Mouse (Mus musculus) forebrain, embryonic 16.5 days (tissue): ENCODE results near the gene Gabarap. TPM values are rescaled to one million over a fixed set of nuclear protein-coding genes. Genes with fewer than 3 reads are reported as not detected.

Experiments
- ATAC-seq: fragments of 200-750 bp; cut with Nextera tagmentation; 2 replicates; pipeline ENCODE4 v1.8.0; 2017; ENCODE audit warnings: mild to moderate bottlenecking, moderate library complexity
- H3K27ac ChIP-seq: fragments of 300-500 bp; sonication (generic); 2 replicates; pipeline ENCODE4 v1.5.1; 2014; ENCODE audit warnings: low read length, control low read depth
- H3K27me3 ChIP-seq: fragments of 300-500 bp; sonication (generic); replicated peaks from 2 replicates; pipeline ENCODE4 v1.6.1; 2014; ENCODE audit warnings: low read length; ENCODE audit not compliant: control insufficient read depth, insufficient read depth
- H3K36me3 ChIP-seq: fragments of 300-500 bp; sonication (generic); 2 replicates; pipeline ENCODE4 v1.6.1; 2014; ENCODE audit not compliant: control insufficient read depth, insufficient read depth
- H3K4me1 ChIP-seq: fragments of 300-500 bp; sonication (generic); replicated peaks from 2 replicates; pipeline ENCODE4 v1.6.1; 2014; ENCODE audit warnings: low read length; ENCODE audit not compliant: control insufficient read depth, insufficient read depth
- H3K4me2 ChIP-seq: fragments of 300-500 bp; sonication (generic); 2 replicates; pipeline ENCODE4 v1.6.1; 2014; ENCODE audit warnings: mild to moderate bottlenecking, low read length, control low read depth
- H3K4me3 ChIP-seq: fragments of 300-500 bp; sonication (generic); replicated peaks from 2 replicates; pipeline ENCODE4 v1.5.1; 2014; ENCODE audit warnings: mild to moderate bottlenecking, low read length, control low read depth
- H3K9ac ChIP-seq: fragments of 300-500 bp; sonication (generic); replicated peaks from 2 replicates; pipeline ENCODE4 v1.6.1; 2014; ENCODE audit warnings: low read depth, low read length, control low read depth
- H3K9me3 ChIP-seq: fragments of 300-500 bp; sonication (generic); 2 replicates; pipeline ENCODE4 v1.6.1; 2016; ENCODE audit warnings: low read length; ENCODE audit not compliant: control insufficient read depth
- WGBS: fragments of 180-500 bp; shearing (Covaris S2); extraction: QIAGEN DNeasy Blood & Tissue Kit; methylation state at CpG from one replicate; pipeline ENCODE4 v1.1.7; 2014; 5-methylcytosine and 5-hydroxymethylcytosine counted together
- polyA plus RNA-seq: library from polyadenylated mRNA; unstranded; fragments of >200 nt; fragmentation: Nextera tagmentation; extraction: Ambion mirVana; gene quantifications from 2 replicates; pipeline ENCODE4 v1.2.1, GENCODE M21; 2015

The Gabarap gene
- 563 and 565 TPM in 2 replicates for polyA plus RNA-seq

GRCm38 (mm10) chr11:69990850-69991691 is at the start of gene Gabarap:
Gene Gabarap, plus strand, starts transcription at chr11:69991143.
- Histone ChIP-seq H3K4me2 (peak within 1 kb of the TSS; percentile 88), H3K4me3 (peak within 1 kb of the TSS; percentile 62), H3K27me3 (no peaks in the 10 kb centered on the region), H3K9ac (peak within 1 kb of the TSS; percentile 73), H3K27ac (peak within 1 kb of the TSS; percentile 95), H3K4me1 (peaks cover 18% of the 10 kb centered on the region), H3K9me3 (no peaks in the 10 kb centered on the region), H3K36me3 (peaks cover 23% of the 10 kb centered on the region)
- peak; percentile 70 for ATAC-seq
- under 1% methylated on average over 38 of the region's 40 CpGs for WGBS

- Histone ChIP-seq H3K4me2 (no peak overlapping the region), H3K4me1 (peaks cover 17% of the 10 kb centered on the region), H3K4me3 (no peak overlapping the region), H3K27ac (no peak overlapping the region), H3K9ac (no peak overlapping the region), H3K27me3 (no peaks in the 10 kb centered on the region), H3K36me3 (no peaks in the 10 kb centered on the region), H3K9me3 (no peaks in the 10 kb centered on the region)
- WGBS = 84% methylated on average over 13 of the region's 13 CpGs
- no peak for ATAC-seq
Observed at GRCm38 (mm10) chr11:69945216-69945615, 45.7 kb upstream of the Gabarap start.

GRCm38 (mm10) chr11:69945997-69946891 is 44.7 kb upstream of the Gabarap start:
- Histone ChIP-seq H3K9ac (no peak overlapping the region), H3K27ac (no peak overlapping the region), H3K4me2 (no peak overlapping the region), H3K4me1 (peaks cover 17% of the 10 kb centered on the region), H3K36me3 (no peaks in the 10 kb centered on the region), H3K4me3 (no peak overlapping the region), H3K27me3 (no peaks in the 10 kb centered on the region), H3K9me3 (no peaks in the 10 kb centered on the region)
- WGBS = 91% methylated on average over 18 of the region's 18 CpGs
- ATAC-seq = no peak

- peak overlapping the region; percentile 53 for H3K9ac ChIP-seq
- H3K4me3 ChIP-seq = peak overlapping the region; percentile 53
- H3K9me3 ChIP-seq = no peaks in the 10 kb centered on the region
- H3K27ac ChIP-seq = peak overlapping the region; percentile 16; the same call in 1 of the 2 replicates
- H3K4me1 ChIP-seq = peaks cover 17% of the 10 kb centered on the region
- no peaks in the 10 kb centered on the region for H3K27me3 ChIP-seq
- no peaks in the 10 kb centered on the region for H3K36me3 ChIP-seq
- WGBS = 2% methylated on average over 29 of the region's 29 CpGs
- ATAC-seq = peak; percentile 49
- H3K4me2 ChIP-seq = peak overlapping the region; percentile 61
Observed at GRCm38 (mm10) chr11:69947337-69948065, 43.4 kb upstream of the Gabarap start.

- peak within 1 kb of the TSS; percentile 53 for H3K9ac ChIP-seq
- ATAC-seq = peak; percentile 95
- no peaks in the 10 kb centered on the region for H3K9me3 ChIP-seq
- H3K27me3 ChIP-seq = no peaks in the 10 kb centered on the region
- H3K27ac ChIP-seq = peak within 1 kb of the TSS; percentile 55; the same call in 1 of the 2 replicates
- peak within 1 kb of the TSS; percentile 53 for H3K4me3 ChIP-seq
- H3K36me3 ChIP-seq = no peaks in the 10 kb centered on the region
- peak within 1 kb of the TSS; percentile 61 for H3K4me2 ChIP-seq
- WGBS = under 1% methylated on average over 34 of the region's 34 CpGs
- peaks cover 17% of the 10 kb centered on the region for H3K4me1 ChIP-seq
Observed at GRCm38 (mm10) chr11:69948066-69948762, 42.7 kb upstream of the Gabarap start, which contains the start of gene Slc2a4. Gene Slc2a4, minus strand, starts transcription at chr11:69948188.

- Histone ChIP-seq H3K4me2 (peak overlapping the region; percentile 61), H3K27me3 (no peaks in the 10 kb centered on the region), H3K9me3 (no peaks in the 10 kb centered on the region), H3K36me3 (no peaks in the 10 kb centered on the region), H3K27ac (peak overlapping the region; percentile 55; the same call in 1 of the 2 replicates), H3K4me1 (peaks cover 17% of the 10 kb centered on the region), H3K9ac (no peak overlapping the region; the same call in 1 of the 2 replicates), H3K4me3 (peak overlapping the region; percentile 53)
- ATAC-seq = peak; percentile 60
- 0% methylated on average over 14 of the region's 14 CpGs for WGBS
Observed at GRCm38 (mm10) chr11:69948763-69949150, 42.2 kb upstream of the Gabarap start.

- Histone ChIP-seq H3K4me1 (peaks cover 17% of the 10 kb centered on the region), H3K9ac (no peak overlapping the region), H3K4me3 (no peak overlapping the region), H3K27me3 (no peaks in the 10 kb centered on the region), H3K27ac (no peak overlapping the region), H3K36me3 (no peaks in the 10 kb centered on the region), H3K9me3 (no peaks in the 10 kb centered on the region), H3K4me2 (no peak overlapping the region)
- no peak for ATAC-seq
- 45% methylated on average over 4 of the region's 4 CpGs for WGBS
Observed at GRCm38 (mm10) chr11:69950807-69951459, 40.0 kb upstream of the Gabarap start.

- no peaks in the 10 kb centered on the region for H3K9me3 ChIP-seq
- no peak for ATAC-seq
- peaks cover 15% of the 10 kb centered on the region for H3K4me1 ChIP-seq
- no peak overlapping the region for H3K4me2 ChIP-seq
- H3K27me3 ChIP-seq = no peaks in the 10 kb centered on the region
- WGBS = 47% methylated on average over 1 of the region's 1 CpGs
- no peaks in the 10 kb centered on the region for H3K36me3 ChIP-seq
- H3K4me3 ChIP-seq = no peak overlapping the region
- H3K9ac ChIP-seq = no peak overlapping the region
- H3K27ac ChIP-seq = no peak overlapping the region
Observed at GRCm38 (mm10) chr11:69952274-69952673, 38.7 kb upstream of the Gabarap start.
